Mouse (Mus musculus): ENCODE data around the gene Olfr635. TPM values are rescaled to one million over a fixed set of nuclear protein-coding genes. Genes with fewer than 3 reads are reported as not detected.
A peak's percentile ranks its signal among the peaks of the same experiment; 100 is the strongest.
"Not testable (repeated sequence)": the region's sequence is repeated elsewhere in the genome, so short reads cannot be mapped to it uniquely, and the experiment has no call there.

Olfr635 gene
- not detected in 2 replicates for polyA plus RNA-seq (2014; fragmentation: Nextera tagmentation; extraction: Ambion mirVana)

DNA sequence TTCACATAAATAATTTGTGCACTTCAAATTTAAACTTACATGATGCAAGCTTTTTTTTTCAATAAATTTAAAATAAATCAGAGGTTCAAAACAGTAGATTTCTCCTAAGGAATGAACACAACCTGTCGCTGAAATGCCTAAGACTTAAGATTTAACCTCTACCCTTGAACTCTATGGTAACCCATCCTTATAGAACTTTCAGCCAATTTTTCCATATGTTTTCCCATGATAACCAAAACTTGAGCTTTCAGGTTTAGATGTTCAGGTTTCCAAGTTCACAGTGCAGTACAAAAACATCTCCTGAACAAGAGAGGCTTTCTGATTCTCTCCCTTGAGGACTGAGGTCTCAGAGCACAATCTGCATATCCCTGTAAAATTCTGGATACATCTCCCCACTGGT, at the start of gene Olfr635:
Gene Olfr635 (plus strand): TSS at position 301 of the 400 bp plus-strand sequence.
- 71% methylated on average over 1 of the region's 1 CpGs for WGBS
- Histone ChIP-seq H3K27me3 (replicated peaks; ENCODE audit: control insufficient read depth, insufficient read depth, low read length) (no peaks in the 10 kb centered on the region), H3K27ac (ENCODE audit: low read depth, low read length) (no peak within 1 kb of the TSS), H3K4me2 (no peak within 1 kb of the TSS), H3K36me3 (ENCODE audit: control insufficient read depth, insufficient read depth, low read length) (no peaks in the 10 kb centered on the region), H3K4me3 (ENCODE audit: low read depth, low read length) (no peak within 1 kb of the TSS), H3K9ac (ENCODE audit: low read depth, low read length) (no peak within 1 kb of the TSS), H3K9me3 (ENCODE audit: control insufficient read depth, low read length) (no peaks in the 10 kb centered on the region), H3K4me1 (replicated peaks; ENCODE audit: control insufficient read depth, insufficient read depth, low read length) (no peaks in the 10 kb centered on the region)
- DNase-seq (ENCODE audit: low spot score) (no peak), ATAC-seq (replicated peaks; ENCODE audit: low FRiP score) (no peak)

DNA sequence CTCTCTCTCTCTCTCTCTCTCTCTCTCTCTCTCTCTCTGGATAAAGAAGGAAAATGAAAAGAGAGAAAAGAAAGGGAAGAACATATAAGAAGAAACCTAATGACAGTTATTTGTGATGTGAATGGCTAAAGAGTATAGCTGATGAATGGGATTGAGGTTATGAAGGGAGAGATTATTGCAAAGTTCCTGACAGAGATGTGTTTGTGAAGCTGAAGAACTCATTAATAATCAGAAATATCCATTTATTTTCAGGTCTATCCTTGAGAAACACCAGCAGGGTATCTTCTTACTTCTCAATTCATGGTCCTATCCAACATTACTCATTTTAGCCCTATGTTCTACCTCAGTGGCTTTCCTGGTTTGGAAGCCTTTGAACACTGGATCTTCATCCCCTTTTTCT, 42.4 kb upstream of the Olfr635 start, which contains the start of gene Olfr631:
Gene Olfr631 (plus strand): TSS at position 301 of the 400 bp plus-strand sequence.
- H3K27me3 ChIP-seq (replicated peaks; ENCODE audit: control insufficient read depth, insufficient read depth, low read length) = no peaks in the 10 kb centered on the region
- DNase-seq (ENCODE audit: low spot score) = no peak
- H3K4me1 ChIP-seq (replicated peaks; ENCODE audit: control insufficient read depth, insufficient read depth, low read length) = no peaks in the 10 kb centered on the region
- H3K9me3 ChIP-seq (ENCODE audit: control insufficient read depth, low read length) = no peaks in the 10 kb centered on the region
- H3K4me2 ChIP-seq = no peak within 1 kb of the TSS
- H3K4me3 ChIP-seq (ENCODE audit: low read depth, low read length) = no peak within 1 kb of the TSS
- ATAC-seq (replicated peaks; ENCODE audit: low FRiP score) = no peak
- H3K36me3 ChIP-seq (ENCODE audit: control insufficient read depth, insufficient read depth, low read length) = no peaks in the 10 kb centered on the region
- no peak within 1 kb of the TSS for H3K27ac ChIP-seq (ENCODE audit: low read depth, low read length)
- no peak within 1 kb of the TSS for H3K9ac ChIP-seq (ENCODE audit: low read depth, low read length)

DNA sequence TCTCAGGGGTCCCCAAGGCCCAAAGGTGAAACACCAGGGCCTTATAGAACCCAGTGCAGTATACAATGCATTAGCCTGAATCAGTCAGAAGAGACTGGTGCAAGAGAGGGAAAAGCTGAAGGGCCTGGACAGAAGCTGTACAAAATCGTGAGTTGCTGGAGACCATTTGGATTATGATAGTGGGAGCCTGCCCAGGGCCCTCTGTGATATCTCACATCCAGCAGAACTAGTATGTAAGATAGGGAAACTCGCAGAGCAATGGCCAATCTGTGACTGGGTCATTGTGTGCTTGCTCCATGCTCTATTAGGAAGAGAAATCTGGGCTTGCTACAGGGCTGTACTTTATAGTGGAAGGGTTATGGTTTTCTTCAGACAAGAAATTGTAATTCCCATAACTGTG, 36.7 kb upstream of the Olfr635 start, which contains the start of gene Olfr632:
Gene Olfr632 (plus strand): TSS at position 84 of the 400 bp plus-strand sequence.
- H3K27ac ChIP-seq (ENCODE audit: low read depth, low read length) = no peak within 1 kb of the TSS
- DNase-seq (ENCODE audit: low spot score) (no peak), ATAC-seq (replicated peaks; ENCODE audit: low FRiP score) (peak; percentile 46; the same call in 1 of the 2 replicates)
- H3K36me3 ChIP-seq (ENCODE audit: control insufficient read depth, insufficient read depth, low read length) = no peaks in the 10 kb centered on the region
- H3K4me1 ChIP-seq (replicated peaks; ENCODE audit: control insufficient read depth, insufficient read depth, low read length) = no peaks in the 10 kb centered on the region
- H3K27me3 ChIP-seq (replicated peaks; ENCODE audit: control insufficient read depth, insufficient read depth, low read length) = no peaks in the 10 kb centered on the region
- no peak within 1 kb of the TSS for H3K4me2 ChIP-seq
- H3K9ac ChIP-seq (ENCODE audit: low read depth, low read length) = no peak within 1 kb of the TSS
- H3K4me3 ChIP-seq (ENCODE audit: low read depth, low read length) = no peak within 1 kb of the TSS
- 49% methylated on average over 2 of the region's 2 CpGs for WGBS
- no peaks in the 10 kb centered on the region for H3K9me3 ChIP-seq (ENCODE audit: control insufficient read depth, low read length)

DNA sequence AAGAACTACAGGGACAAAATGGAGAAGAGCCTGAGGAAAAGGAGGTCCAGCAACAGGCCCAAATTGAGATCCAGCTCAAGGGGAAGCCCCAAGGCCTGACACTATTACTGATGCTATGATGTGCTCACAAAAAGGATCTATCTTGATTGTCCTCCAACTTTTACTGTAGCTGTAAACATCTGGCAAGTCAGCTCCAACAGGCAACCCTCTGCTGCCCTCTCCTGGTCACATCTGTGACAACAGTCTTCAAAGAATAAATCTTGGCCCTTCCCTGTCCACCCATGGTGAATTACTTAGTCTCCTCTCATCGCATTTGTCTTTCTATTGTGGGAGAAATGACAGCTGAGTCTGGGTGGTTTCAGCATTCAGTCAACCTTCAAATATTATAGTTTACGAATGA, 28.2 kb upstream of the Olfr635 start:
- DNase-seq (ENCODE audit: low spot score) (peak; percentile 56), ATAC-seq (replicated peaks; ENCODE audit: low FRiP score) (peak; percentile 60)
- H3K4me2 ChIP-seq = no peak overlapping the region
- no peak overlapping the region for H3K27ac ChIP-seq (ENCODE audit: low read depth, low read length)
- no peaks in the 10 kb centered on the region for H3K27me3 ChIP-seq (replicated peaks; ENCODE audit: control insufficient read depth, insufficient read depth, low read length)
- no peak overlapping the region for H3K4me3 ChIP-seq (ENCODE audit: low read depth, low read length)
- H3K36me3 ChIP-seq (ENCODE audit: control insufficient read depth, insufficient read depth, low read length) = no peaks in the 10 kb centered on the region
- no peaks in the 10 kb centered on the region for H3K4me1 ChIP-seq (replicated peaks; ENCODE audit: control insufficient read depth, insufficient read depth, low read length)
- WGBS = 17% methylated on average over 2 of the region's 2 CpGs
- H3K9ac ChIP-seq (ENCODE audit: low read depth, low read length) = no peak overlapping the region
- no peaks in the 10 kb centered on the region for H3K9me3 ChIP-seq (ENCODE audit: control insufficient read depth, low read length)

DNA sequence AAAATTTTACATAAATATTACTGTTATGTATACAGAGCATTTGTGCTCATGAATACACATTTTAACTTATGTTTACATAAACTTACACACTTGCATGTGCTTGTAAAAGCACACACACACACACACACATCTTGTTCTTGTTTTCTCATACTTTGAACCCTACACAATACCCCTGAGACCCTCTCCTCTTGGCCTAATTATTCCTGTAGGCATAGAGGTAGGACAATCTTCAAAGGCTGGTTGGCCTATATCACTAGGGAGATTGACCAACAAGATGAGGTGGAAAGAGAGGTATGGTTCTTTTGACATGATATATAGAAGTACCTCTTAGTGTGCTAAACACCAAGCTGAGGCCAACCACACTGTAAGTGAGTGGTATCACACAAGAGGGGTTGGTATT, 26.8 kb upstream of the Olfr635 start, which contains the start of gene Olfr633:
Gene Olfr633 (plus strand): TSS at position 301 of the 400 bp plus-strand sequence.
- no peak for ATAC-seq (replicated peaks; ENCODE audit: low FRiP score)
- no peak within 1 kb of the TSS for H3K4me3 ChIP-seq (ENCODE audit: low read depth, low read length)

DNA sequence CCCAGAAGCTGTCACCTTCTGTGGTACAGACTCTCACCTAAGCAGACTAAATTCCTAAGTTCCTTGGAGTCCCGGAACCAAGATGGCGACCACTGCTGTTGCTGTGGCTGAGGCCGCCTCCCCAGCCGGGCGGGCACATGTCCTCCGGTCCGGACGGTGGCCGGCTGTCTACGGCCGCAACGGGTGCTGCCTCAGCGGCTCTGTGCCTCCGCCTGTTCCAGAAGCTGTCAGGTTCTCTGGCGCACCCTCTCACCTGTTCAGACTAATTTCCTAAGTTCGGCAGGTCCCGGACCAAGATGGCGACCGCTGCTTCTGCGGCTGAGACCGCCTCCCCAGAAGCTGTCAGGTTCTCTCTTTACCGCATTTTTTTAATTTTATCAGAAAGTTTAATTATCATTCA, 4.1 kb upstream of the Olfr635 start:
- ATAC-seq (replicated peaks; ENCODE audit: low FRiP score) = not testable (repeated sequence)

More for the DNA sequence above, 26.8 kb upstream of the Olfr635 start, which contains the start of gene Olfr633:
- no peaks in the 10 kb centered on the region for H3K9me3 ChIP-seq (ENCODE audit: control insufficient read depth, low read length)
- H3K4me2 ChIP-seq = no peak within 1 kb of the TSS
- H3K27ac ChIP-seq (ENCODE audit: low read depth, low read length) = no peak within 1 kb of the TSS
- H3K9ac ChIP-seq (ENCODE audit: low read depth, low read length) = no peak within 1 kb of the TSS
- DNase-seq (ENCODE audit: low spot score) = no peak
- no peaks in the 10 kb centered on the region for H3K4me1 ChIP-seq (replicated peaks; ENCODE audit: control insufficient read depth, insufficient read depth, low read length)
- H3K36me3 ChIP-seq (ENCODE audit: control insufficient read depth, insufficient read depth, low read length) = no peaks in the 10 kb centered on the region
- no peaks in the 10 kb centered on the region for H3K27me3 ChIP-seq (replicated peaks; ENCODE audit: control insufficient read depth, insufficient read depth, low read length)

DNA sequence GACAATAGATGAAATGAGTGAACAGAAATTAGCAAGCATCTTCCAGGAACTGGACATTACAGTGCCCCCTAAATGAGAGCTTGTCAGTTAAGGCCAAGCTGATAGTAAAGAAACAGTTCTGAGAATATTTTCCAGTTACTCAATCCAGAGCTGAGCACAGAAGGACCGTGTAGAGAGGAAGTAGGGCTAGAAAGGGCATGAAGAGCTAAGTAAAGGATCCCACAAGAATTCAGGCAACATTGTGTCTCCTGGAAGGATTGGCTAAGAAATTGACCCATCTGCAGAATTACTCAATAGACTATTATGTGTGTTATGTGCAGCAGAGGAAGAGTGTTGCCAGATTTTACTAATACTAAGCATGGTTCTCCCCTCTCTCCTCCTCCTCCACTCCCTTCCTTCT, 830 bp downstream of the Olfr635 start:
- DNase-seq (ENCODE audit: low spot score) = no peak
- WGBS = 44% methylated on average over 1 of the region's 1 CpGs
- Histone ChIP-seq H3K4me2 (no peak overlapping the region), H3K9me3 (ENCODE audit: control insufficient read depth, low read length) (no peaks in the 10 kb centered on the region), H3K4me3 (ENCODE audit: low read depth, low read length) (no peak overlapping the region), H3K27me3 (replicated peaks; ENCODE audit: control insufficient read depth, insufficient read depth, low read length) (no peaks in the 10 kb centered on the region), H3K9ac (ENCODE audit: low read depth, low read length) (no peak overlapping the region), H3K4me1 (replicated peaks; ENCODE audit: control insufficient read depth, insufficient read depth, low read length) (no peaks in the 10 kb centered on the region), H3K36me3 (ENCODE audit: control insufficient read depth, insufficient read depth, low read length) (no peaks in the 10 kb centered on the region), H3K27ac (ENCODE audit: low read depth, low read length) (no peak overlapping the region)
- no peak for ATAC-seq (replicated peaks; ENCODE audit: low FRiP score)

More for the DNA sequence above, 4.1 kb upstream of the Olfr635 start:
- WGBS = 92% methylated on average over 22 of the region's 22 CpGs
- H3K4me1 ChIP-seq (replicated peaks; ENCODE audit: control insufficient read depth, insufficient read depth, low read length); H3K36me3 ChIP-seq (ENCODE audit: control insufficient read depth, insufficient read depth, low read length); H3K27ac ChIP-seq (ENCODE audit: low read depth, low read length); DNase-seq (ENCODE audit: low spot score); H3K27me3 ChIP-seq (replicated peaks; ENCODE audit: control insufficient read depth, insufficient read depth, low read length); H3K9ac ChIP-seq (ENCODE audit: low read depth, low read length); H3K9me3 ChIP-seq (ENCODE audit: control insufficient read depth, low read length); H3K4me3 ChIP-seq (ENCODE audit: low read depth, low read length); H3K4me2 ChIP-seq: not testable (repeated sequence)

DNA sequence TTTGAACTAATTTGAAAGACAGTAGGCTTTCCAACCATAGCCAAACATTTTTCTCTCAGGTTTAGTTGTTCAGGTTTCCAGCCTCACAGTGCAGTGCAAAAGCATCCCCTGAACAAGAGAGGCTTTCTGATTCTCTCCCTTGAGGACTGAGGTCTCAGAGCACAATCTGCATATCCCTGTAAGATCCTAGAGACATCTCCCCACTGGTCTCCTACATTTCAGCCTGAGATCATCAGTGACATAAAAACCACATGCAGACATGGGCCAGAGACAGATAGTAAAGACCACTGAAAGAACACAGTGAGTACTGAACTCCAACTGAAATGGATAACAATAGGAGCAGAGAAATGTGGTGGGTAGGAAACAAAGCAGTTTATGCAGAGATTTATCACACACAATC, 27.5 kb downstream of the Olfr635 start, which contains the start of gene Olfr638:
Gene Olfr638 (plus strand): TSS at position 301 of the 400 bp plus-strand sequence.
- Histone ChIP-seq H3K9ac (ENCODE audit: low read depth, low read length) (no peak within 1 kb of the TSS), H3K4me2 (no peak within 1 kb of the TSS), H3K27me3 (replicated peaks; ENCODE audit: control insufficient read depth, insufficient read depth, low read length) (no peaks in the 10 kb centered on the region), H3K9me3 (ENCODE audit: control insufficient read depth, low read length) (no peaks in the 10 kb centered on the region), H3K4me3 (ENCODE audit: low read depth, low read length) (no peak within 1 kb of the TSS), H3K36me3 (ENCODE audit: control insufficient read depth, insufficient read depth, low read length) (no peaks in the 10 kb centered on the region), H3K27ac (ENCODE audit: low read depth, low read length) (no peak within 1 kb of the TSS), H3K4me1 (replicated peaks; ENCODE audit: control insufficient read depth, insufficient read depth, low read length) (no peaks in the 10 kb centered on the region)
- ATAC-seq (replicated peaks; ENCODE audit: low FRiP score) = no peak
- DNase-seq (ENCODE audit: low spot score) = no peak

DNA sequence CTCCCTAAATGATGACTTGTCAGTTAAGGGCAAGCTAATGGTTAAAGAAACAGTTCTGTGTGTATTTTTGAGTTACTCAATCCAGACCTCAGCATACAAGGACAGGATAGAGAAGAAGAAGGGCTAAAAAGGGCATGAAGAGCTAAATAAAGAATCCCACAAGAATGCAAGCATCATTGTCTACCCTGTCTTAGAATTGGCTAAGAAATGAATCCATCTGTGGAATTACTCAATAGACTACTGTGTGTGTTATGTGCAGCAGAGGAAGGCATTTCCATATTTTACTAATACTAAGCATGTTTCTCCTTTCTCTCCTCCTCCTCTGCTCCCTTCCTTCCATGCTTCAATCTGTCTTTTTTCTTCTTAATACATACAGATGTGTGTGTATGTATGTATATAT, 28.2 kb downstream of the Olfr635 start:
- Histone ChIP-seq H3K4me2 (no peak overlapping the region), H3K4me1 (replicated peaks; ENCODE audit: control insufficient read depth, insufficient read depth, low read length) (no peaks in the 10 kb centered on the region), H3K36me3 (ENCODE audit: control insufficient read depth, insufficient read depth, low read length) (no peaks in the 10 kb centered on the region), H3K4me3 (ENCODE audit: low read depth, low read length) (no peak overlapping the region), H3K9ac (ENCODE audit: low read depth, low read length) (no peak overlapping the region), H3K27ac (ENCODE audit: low read depth, low read length) (no peak overlapping the region), H3K9me3 (ENCODE audit: control insufficient read depth, low read length) (no peaks in the 10 kb centered on the region), H3K27me3 (replicated peaks; ENCODE audit: control insufficient read depth, insufficient read depth, low read length) (no peaks in the 10 kb centered on the region)
- no peak for ATAC-seq (replicated peaks; ENCODE audit: low FRiP score)
- no peak for DNase-seq (ENCODE audit: low spot score)
